ENCODE assay signal across 17 mouse cellular contexts in genomic region chr19:14165775-14166174, GRCm38 (mm10).
DNase-seq lines count a peak whose midpoint lies in the region; ATAC-seq and TF ChIP-seq lines count a peak whose summit lies in the region.
"Had no signal": no experiment of that assay in that cellular context is flagged by ENCODE, and none has a peak within 500 bp of the region (broad histone marks: within the 10 kb centered on the region; RNA-seq: fewer than 3 reads in every experiment).

No protein-coding gene starts in this region.

- ATAC-seq in heart, postnatal 0 days (ENCODE audit: insufficient read depth, low read depth), result peak; percentile 85
- ATAC-seq in intestine, embryonic 15.5 days, result no peak
- ATAC-seq: activated CD4-positive, CD25-positive, alpha-beta regulatory T cell, adult 4 months had no signal

- H3K9ac ChIP-seq in heart, postnatal 0 days (replicated peaks; ENCODE audit: low read depth, low read length), result no peak overlapping the region
- H3K9ac ChIP-seq in intestine, embryonic 15.5 days, result no peak overlapping the region
- H3K9ac ChIP-seq: liver, embryonic 13.5 days; neural tube, embryonic 13.5 days had no signal

- DNase-seq in embryo, embryonic 10 days (ENCODE audit: low spot score), result peak; percentile 16
- DNase-seq in embryo, embryonic 9.5 days (ENCODE audit: extremely low spot score), result no peak
- DNase-seq in brain, embryonic 14.5 days (ENCODE audit: low read depth), result peak; percentile 82
- peak; percentile 64 to 67 for DNase-seq in heart, adult 18-20 months
- peak; percentile 73 for DNase-seq in heart, postnatal 0 days (ENCODE audit: low spot score)
- no peak for DNase-seq in ovary, postnatal 10 days (ENCODE audit: low spot score)
- DNase-seq in urinary bladder, postnatal 14 days (ENCODE audit: low spot score), result no peak
- DNase-seq: adrenal gland, postnatal 36 days; gastrocnemius, adult 2 months; liver, embryonic 13.5 days; thymus, postnatal 14 days had no signal

- no peak for TF ChIP-seq POLR2A in brain, embryonic 14.5 days (IDR thresholded peaks at IDR 0.05; ENCODE audit: borderline replicate concordance, extremely low read depth, insufficient read depth, insufficient read length, poor library complexity, severe bottlenecking)

- 0 out of 2 replicates have a peak, but pooled peaks have one; percentile 35 for TF ChIP-seq EP300 in heart, postnatal 0 days (IDR thresholded peaks at IDR 0.05; ENCODE audit: low read depth)

- H3K4me2 ChIP-seq in heart, postnatal 0 days (ENCODE audit: low read depth, low read length), result no peak overlapping the region
- no peak overlapping the region for H3K4me2 ChIP-seq in intestine, embryonic 15.5 days (replicated peaks)
- H3K4me2 ChIP-seq: liver, embryonic 13.5 days; neural tube, embryonic 13.5 days had no signal

- 40% methylated on average over 2 of the region's 2 CpGs for WGBS in heart, postnatal 0 days
- WGBS in intestine, embryonic 15.5 days, result 81% methylated on average over 2 of the region's 2 CpGs

- H3K36me3 ChIP-seq in heart, postnatal 0 days (replicated peaks; ENCODE audit: control insufficient read depth, insufficient read depth, low read length), result no peaks in the 10 kb centered on the region
- H3K36me3 ChIP-seq in intestine, embryonic 15.5 days, result no peaks in the 10 kb centered on the region
- H3K36me3 ChIP-seq: liver, embryonic 13.5 days; neural tube, embryonic 13.5 days had no signal

- H3K4me3 ChIP-seq in heart, postnatal 0 days (ENCODE audit: low read depth, low read length), result no peak overlapping the region
- no peak overlapping the region for H3K4me3 ChIP-seq in intestine, embryonic 15.5 days (replicated peaks)
- H3K4me3 ChIP-seq: gastrocnemius, adult 2 months; layer of hippocampus, adult 2 months; left cerebral cortex, adult 2 months; liver, embryonic 13.5 days; neural tube, embryonic 13.5 days had no signal

- peaks cover 4% of the 10 kb centered on the region for H3K4me1 ChIP-seq in heart, postnatal 0 days (ENCODE audit: control insufficient read depth, insufficient read depth)
- H3K4me1 ChIP-seq in intestine, embryonic 15.5 days (replicated peaks), result no peaks in the 10 kb centered on the region
- H3K4me1 ChIP-seq: liver, embryonic 13.5 days; neural tube, embryonic 13.5 days had no signal

- no peaks in the 10 kb centered on the region for H3K9me3 ChIP-seq in heart, postnatal 0 days (replicated peaks; ENCODE audit: control insufficient read depth, low read length)
- H3K9me3 ChIP-seq in intestine, embryonic 15.5 days, result no peaks in the 10 kb centered on the region
- H3K9me3 ChIP-seq: liver, embryonic 13.5 days; neural tube, embryonic 13.5 days had no signal

- peaks cover 64% of the 10 kb centered on the region for H3K27me3 ChIP-seq in heart, postnatal 0 days (ENCODE audit: control insufficient read depth, insufficient read depth, low read length)
- H3K27me3 ChIP-seq in intestine, embryonic 15.5 days (replicated peaks), result 0 out of 2 replicates have a peak, but pooled peaks cover 3% of the 10 kb centered on the region
- H3K27me3 ChIP-seq: liver, embryonic 13.5 days; neural tube, embryonic 13.5 days had no signal

- no peak overlapping the region for H3K27ac ChIP-seq in heart, postnatal 0 days (ENCODE audit: low read depth)
- no peak overlapping the region for H3K27ac ChIP-seq in intestine, embryonic 15.5 days
- H3K27ac ChIP-seq: gastrocnemius, adult 2 months; layer of hippocampus, adult 2 months; left cerebral cortex, adult 2 months; liver, embryonic 13.5 days; neural tube, embryonic 13.5 days; stomach, postnatal 0 days had no signal

- TF ChIP-seq CTCF in brain, embryonic 14.5 days (IDR thresholded peaks at IDR 0.05; ENCODE audit: borderline replicate concordance, extremely low read depth, insufficient read depth, insufficient read length), result no peak
- no peak for TF ChIP-seq CTCF in heart, postnatal 0 days (IDR thresholded peaks at IDR 0.05; ENCODE audit: low read depth)

Comparison
In these comparisons a context has a peak if more than half of its experiments do, and no peak if none do; other contexts are left out.
1. DNase-seq: peak in embryo, embryonic 10 days (single experiment), brain, embryonic 14.5 days (single experiment), heart, adult 18-20 months (2 of 2) and heart, postnatal 0 days (single experiment); none in embryo, embryonic 9.5 days (single experiment), ovary, postnatal 10 days (single experiment) and urinary bladder, postnatal 14 days (single experiment).